Mouse (Mus musculus): Measurements from ENCODE around the gene Nek3. TPM values are rescaled to one million over a fixed set of nuclear protein-coding genes. Genes with fewer than 3 reads are reported as not detected.

The Nek3 gene
- polyA plus RNA-seq, 1 experiment = 1.0 TPM

- Histone ChIP-seq H3K4me1 (ENCODE audit: control insufficient read depth, insufficient read depth, insufficient read length) (0 out of 2 replicates have a peak, but pooled peaks cover 4% of the 10 kb centered on the region), H3K4me3 (ENCODE audit: extremely low read depth, insufficient read depth, insufficient read length) (no peak overlapping the region), H3K27ac (ENCODE audit: insufficient read depth, low read length) (no peak overlapping the region), H3K27me3 (ENCODE audit: control insufficient read depth, insufficient read depth, low read length) (no peaks in the 10 kb centered on the region), H3K36me3 (ENCODE audit: control insufficient read depth, insufficient read depth, low read length) (no peaks in the 10 kb centered on the region)
- no peak for DNase-seq (ENCODE audit: low read depth in 1 of 2, low spot score in 2 of 2)
- no peak for TF ChIP-seq POLR2A (IDR thresholded peaks at IDR 0.05; ENCODE audit: low read depth, low read length)
- TF ChIP-seq CTCF (IDR thresholded peaks at IDR 0.05; ENCODE audit: extremely low read depth, insufficient read depth, insufficient read length, insufficient replicate concordance) = no peak
- 90% methylated on average over 10 of the region's 10 CpGs for WGBS
Measured at GRCm38 (mm10) chr8:22164431-22164830, 1.8 kb downstream of the Nek3 start.

- no peak for DNase-seq (ENCODE audit: low read depth in 1 of 2, low spot score in 2 of 2)
- Histone ChIP-seq H3K27me3 (ENCODE audit: control insufficient read depth, insufficient read depth, low read length) (no peaks in the 10 kb centered on the region), H3K4me1 (ENCODE audit: control insufficient read depth, insufficient read depth, insufficient read length) (0 out of 2 replicates have a peak, but pooled peaks cover 4% of the 10 kb centered on the region), H3K36me3 (ENCODE audit: control insufficient read depth, insufficient read depth, low read length) (no peaks in the 10 kb centered on the region), H3K4me3 (ENCODE audit: extremely low read depth, insufficient read depth, insufficient read length) (no peak overlapping the region), H3K27ac (ENCODE audit: insufficient read depth, low read length) (no peak overlapping the region)
- 92% methylated on average over 8 of the region's 8 CpGs for WGBS
- TF ChIP-seq CTCF (IDR thresholded peaks at IDR 0.05; ENCODE audit: extremely low read depth, insufficient read depth, insufficient read length, insufficient replicate concordance) = no peak
- no peak for TF ChIP-seq POLR2A (IDR thresholded peaks at IDR 0.05; ENCODE audit: low read depth, low read length)
Measured at GRCm38 (mm10) chr8:22162206-22162605, 4.0 kb downstream of the Nek3 start.

- no peak overlapping the region for H3K4me3 ChIP-seq (ENCODE audit: extremely low read depth, insufficient read depth, insufficient read length)
- no peak for DNase-seq (ENCODE audit: low read depth in 1 of 2, low spot score in 2 of 2)
- WGBS = 89% methylated on average over 3 of the region's 3 CpGs
- H3K27ac ChIP-seq (ENCODE audit: insufficient read depth, low read length) = no peak overlapping the region
- no peaks in the 10 kb centered on the region for H3K27me3 ChIP-seq (ENCODE audit: control insufficient read depth, insufficient read depth, low read length)
- no peak for TF ChIP-seq POLR2A (IDR thresholded peaks at IDR 0.05; ENCODE audit: low read depth, low read length)
- TF ChIP-seq CTCF (IDR thresholded peaks at IDR 0.05; ENCODE audit: extremely low read depth, insufficient read depth, insufficient read length, insufficient replicate concordance) = no peak
- peaks cover 4% of the 10 kb centered on the region; the same call in 1 of the 2 replicates for H3K36me3 ChIP-seq (ENCODE audit: control insufficient read depth, insufficient read depth, low read length)
- H3K4me1 ChIP-seq (ENCODE audit: control insufficient read depth, insufficient read depth, insufficient read length) = no peaks in the 10 kb centered on the region
Measured at GRCm38 (mm10) chr8:22150345-22150663, 15.9 kb downstream of the Nek3 start.

- no peak for DNase-seq (ENCODE audit: low read depth in 1 of 2, low spot score in 2 of 2)
- Histone ChIP-seq H3K27me3 (ENCODE audit: control insufficient read depth, insufficient read depth, low read length) (no peaks in the 10 kb centered on the region), H3K27ac (ENCODE audit: insufficient read depth, low read length) (no peak overlapping the region), H3K36me3 (ENCODE audit: control insufficient read depth, insufficient read depth, low read length) (peaks cover 2% of the 10 kb centered on the region; the same call in 1 of the 2 replicates), H3K4me1 (ENCODE audit: control insufficient read depth, insufficient read depth, insufficient read length) (no peaks in the 10 kb centered on the region), H3K4me3 (ENCODE audit: extremely low read depth, insufficient read depth, insufficient read length) (no peak overlapping the region)
- WGBS = 93% methylated on average over 11 of the region's 11 CpGs
- TF ChIP-seq POLR2A (IDR thresholded peaks at IDR 0.05; ENCODE audit: low read depth, low read length) (no peak), CTCF (IDR thresholded peaks at IDR 0.05; ENCODE audit: extremely low read depth, insufficient read depth, insufficient read length, insufficient replicate concordance) (no peak)
Measured at GRCm38 (mm10) chr8:22149643-22150344, 16.4 kb downstream of the Nek3 start.

GRCm38 (mm10) chr8:22148367-22148740, 17.9 kb downstream of the Nek3 start:
- Histone ChIP-seq H3K4me3 (ENCODE audit: extremely low read depth, insufficient read depth, insufficient read length) (no peak overlapping the region), H3K4me1 (ENCODE audit: control insufficient read depth, insufficient read depth, insufficient read length) (no peaks in the 10 kb centered on the region), H3K27me3 (ENCODE audit: control insufficient read depth, insufficient read depth, low read length) (no peaks in the 10 kb centered on the region), H3K36me3 (ENCODE audit: control insufficient read depth, insufficient read depth, low read length) (peaks cover 2% of the 10 kb centered on the region; the same call in 1 of the 2 replicates), H3K27ac (ENCODE audit: insufficient read depth, low read length) (no peak overlapping the region)
- WGBS = 95% methylated on average over 7 of the region's 7 CpGs
- TF ChIP-seq POLR2A (IDR thresholded peaks at IDR 0.05; ENCODE audit: low read depth, low read length) (no peak), CTCF (IDR thresholded peaks at IDR 0.05; ENCODE audit: extremely low read depth, insufficient read depth, insufficient read length, insufficient replicate concordance) (no peak)
- no peak for DNase-seq (ENCODE audit: low read depth in 1 of 2, low spot score in 2 of 2)

GRCm38 (mm10) chr8:22147706-22148366, 18.4 kb downstream of the Nek3 start:
- no peak for DNase-seq (ENCODE audit: low read depth in 1 of 2, low spot score in 2 of 2)
- TF ChIP-seq POLR2A (IDR thresholded peaks at IDR 0.05; ENCODE audit: low read depth, low read length) (no peak), CTCF (IDR thresholded peaks at IDR 0.05; ENCODE audit: extremely low read depth, insufficient read depth, insufficient read length, insufficient replicate concordance) (no peak)
- WGBS = 76% methylated on average over 9 of the region's 9 CpGs

GRCm38 (mm10) chr8:22145831-22146230, 20.4 kb downstream of the Nek3 start:
- Histone ChIP-seq H3K36me3 (ENCODE audit: control insufficient read depth, insufficient read depth, low read length) (peaks cover 2% of the 10 kb centered on the region; the same call in 1 of the 2 replicates), H3K27ac (ENCODE audit: insufficient read depth, low read length) (no peak overlapping the region), H3K27me3 (ENCODE audit: control insufficient read depth, insufficient read depth, low read length) (no peaks in the 10 kb centered on the region), H3K4me1 (ENCODE audit: control insufficient read depth, insufficient read depth, insufficient read length) (no peaks in the 10 kb centered on the region), H3K4me3 (ENCODE audit: extremely low read depth, insufficient read depth, insufficient read length) (no peak overlapping the region)
- no peak for DNase-seq (ENCODE audit: low read depth in 1 of 2, low spot score in 2 of 2)
- WGBS = 89% methylated on average over 6 of the region's 6 CpGs
- TF ChIP-seq POLR2A (IDR thresholded peaks at IDR 0.05; ENCODE audit: low read depth, low read length) (no peak), CTCF (IDR thresholded peaks at IDR 0.05; ENCODE audit: extremely low read depth, insufficient read depth, insufficient read length, insufficient replicate concordance) (no peak)

More at GRCm38 (mm10) chr8:22147706-22148366, 18.4 kb downstream of the Nek3 start:
- Histone ChIP-seq H3K27ac (ENCODE audit: insufficient read depth, low read length) (no peak overlapping the region), H3K4me1 (ENCODE audit: control insufficient read depth, insufficient read depth, insufficient read length) (no peaks in the 10 kb centered on the region), H3K27me3 (ENCODE audit: control insufficient read depth, insufficient read depth, low read length) (no peaks in the 10 kb centered on the region), H3K4me3 (ENCODE audit: extremely low read depth, insufficient read depth, insufficient read length) (no peak overlapping the region), H3K36me3 (ENCODE audit: control insufficient read depth, insufficient read depth, low read length) (peaks cover 2% of the 10 kb centered on the region; the same call in 1 of the 2 replicates)

All from spleen, adult 2 months (tissue).